Mouse (Mus musculus): ENCODE measurements around the gene Htr2a. TPM values are rescaled to one million over a fixed set of nuclear protein-coding genes. Genes with fewer than 3 reads are reported as not detected.

Gene Htr2a
- polyA plus RNA-seq, 1 experiment from 2014 or later: 3.8 TPM

GRCm38 (mm10) chr14:74732079-74732783 lies 91.6 kb downstream of the Htr2a start, which contains the start of gene Esd:
Gene Esd, plus strand, starts transcription at chr14:74732297.
- H3K4me1 ChIP-seq (ENCODE audit: control insufficient read depth, insufficient read depth, low read depth, low read length): peaks cover 8% of the 10 kb centered on the region
- whole genome bisulfite sequencing: under 1% methylated on average over 46 of the region's 53 CpGs
- H3K4me3 ChIP-seq (ENCODE audit: low read length): peak within 1 kb of the TSS; percentile 90
- H3K27ac ChIP-seq (ENCODE audit: low read depth, low read length): peak within 1 kb of the TSS; percentile 74
- no peaks in the 10 kb centered on the region for H3K9me3 ChIP-seq (ENCODE audit: control insufficient read depth, low read length)
- H3K9ac ChIP-seq (ENCODE audit: low read depth, low read length): peak within 1 kb of the TSS; percentile 92
- ATAC-seq: peak; percentile 99
- peak within 1 kb of the TSS; percentile 82 for H3K4me2 ChIP-seq (ENCODE audit: low read length)
- H3K27me3 ChIP-seq (replicated peaks; ENCODE audit: control insufficient read depth, insufficient read depth, low read length): no peaks in the 10 kb centered on the region
- 0 out of 2 replicates have a peak, but pooled peaks cover 2% of the 10 kb centered on the region for H3K36me3 ChIP-seq (ENCODE audit: control insufficient read depth, insufficient read depth, low read length)

GRCm38 (mm10) chr14:74733397-74733796 lies 92.8 kb downstream of the Htr2a start:
- 58% methylated on average over 2 of the region's 2 CpGs for WGBS
- Histone ChIP-seq H3K27ac (ENCODE audit: low read depth, low read length) (no peak overlapping the region), H3K27me3 (replicated peaks; ENCODE audit: control insufficient read depth, insufficient read depth, low read length) (no peaks in the 10 kb centered on the region), H3K4me2 (ENCODE audit: low read length) (peak overlapping the region; percentile 82), H3K4me1 (ENCODE audit: control insufficient read depth, insufficient read depth, low read depth, low read length) (peaks cover 8% of the 10 kb centered on the region), H3K4me3 (ENCODE audit: low read length) (no peak overlapping the region), H3K9me3 (ENCODE audit: control insufficient read depth, low read length) (no peaks in the 10 kb centered on the region), H3K9ac (ENCODE audit: low read depth, low read length) (no peak overlapping the region), H3K36me3 (ENCODE audit: control insufficient read depth, insufficient read depth, low read length) (0 out of 2 replicates have a peak, but pooled peaks cover 2% of the 10 kb centered on the region)
- no peak for ATAC-seq

- H3K4me3 ChIP-seq (ENCODE audit: low read length): no peak overlapping the region
- 89% methylated on average over 6 of the region's 6 CpGs for WGBS
- H3K27ac ChIP-seq (ENCODE audit: low read depth, low read length): no peak overlapping the region
- no peak overlapping the region for H3K4me2 ChIP-seq (ENCODE audit: low read length)
- H3K9ac ChIP-seq (ENCODE audit: low read depth, low read length): no peak overlapping the region
- peaks cover 14% of the 10 kb centered on the region for H3K36me3 ChIP-seq (ENCODE audit: control insufficient read depth, insufficient read depth, low read length)
- no peaks in the 10 kb centered on the region for H3K27me3 ChIP-seq (replicated peaks; ENCODE audit: control insufficient read depth, insufficient read depth, low read length)
- H3K9me3 ChIP-seq (ENCODE audit: control insufficient read depth, low read length): no peaks in the 10 kb centered on the region
- no peak for ATAC-seq
- H3K4me1 ChIP-seq (ENCODE audit: control insufficient read depth, insufficient read depth, low read depth, low read length): peaks cover 8% of the 10 kb centered on the region
Observed at GRCm38 (mm10) chr14:74735471-74735870, 94.8 kb downstream of the Htr2a start.

GRCm38 (mm10) chr14:74736850-74737249 lies 96.2 kb downstream of the Htr2a start:
- no peak overlapping the region for H3K4me2 ChIP-seq (ENCODE audit: low read length)

More at GRCm38 (mm10) chr14:74736850-74737249, 96.2 kb downstream of the Htr2a start:
- Histone ChIP-seq H3K4me1 (ENCODE audit: control insufficient read depth, insufficient read depth, low read depth, low read length) (peaks cover 8% of the 10 kb centered on the region), H3K9me3 (ENCODE audit: control insufficient read depth, low read length) (no peaks in the 10 kb centered on the region), H3K4me3 (ENCODE audit: low read length) (no peak overlapping the region), H3K9ac (ENCODE audit: low read depth, low read length) (no peak overlapping the region), H3K36me3 (ENCODE audit: control insufficient read depth, insufficient read depth, low read length) (peaks cover 22% of the 10 kb centered on the region), H3K27me3 (replicated peaks; ENCODE audit: control insufficient read depth, insufficient read depth, low read length) (no peaks in the 10 kb centered on the region), H3K27ac (ENCODE audit: low read depth, low read length) (no peak overlapping the region)
- ATAC-seq: no peak
- whole genome bisulfite sequencing: 96% methylated on average over 6 of the region's 6 CpGs

Other genes with a start within 250 kb of the Htr2a start
- 214 and 217 TPM in 2 replicates for gene Esd, start 91.5 kb downstream of the Htr2a start, polyA plus RNA-seq (2015; fragmentation: Nextera tagmentation; extraction: Ambion mirVana)

All from hindbrain, embryonic 16.5 days (tissue).